Mouse (Mus musculus) embryonic facial prominence, embryonic 14.5 days (tissue): ENCODE data around the gene Rreb1. TPM values are rescaled to one million over a fixed set of nuclear protein-coding genes. Genes with fewer than 3 reads are reported as not detected.
A peak's percentile ranks its signal among the peaks of the same experiment; 100 is the strongest.

ENCODE experiments used
- ATAC-seq: fragments of 200-750 bp; cut with Nextera tagmentation; 2 replicates; pipeline ENCODE4 v1.8.0; 2017; ENCODE audit warnings: low read depth, moderate number of reproducible peaks, moderate TSS enrichment
- DNase-seq: peaks from one replicate; pipeline ENCODE4 v3.0.0-alpha.2; 2015; ENCODE audit warnings: low spot score
- H3K27ac ChIP-seq: fragments of 300-500 bp; sonication (generic); replicated peaks from 2 replicates; pipeline ENCODE4 v1.5.1; 2014; ENCODE audit warnings: low read depth, mild to moderate bottlenecking, low read length, moderate library complexity
- H3K27me3 ChIP-seq: fragments of 300-500 bp; sonication (generic); replicated peaks from 2 replicates; pipeline ENCODE4 v1.6.1; 2014; ENCODE audit warnings: low read length; ENCODE audit not compliant: control insufficient read depth, insufficient read depth
- H3K36me3 ChIP-seq: fragments of 300-500 bp; sonication (generic); 2 replicates; pipeline ENCODE4 v1.6.1; 2014; ENCODE audit warnings: low read length, mixed read lengths; ENCODE audit not compliant: control insufficient read depth, insufficient read depth
- H3K4me1 ChIP-seq: fragments of 300-500 bp; sonication (generic); 2 replicates; pipeline ENCODE4 v1.6.1; 2014; ENCODE audit warnings: antibody characterized with exemption, low read length; ENCODE audit not compliant: control insufficient read depth, insufficient read depth
- H3K4me2 ChIP-seq: fragments of 300-500 bp; sonication (generic); 2 replicates; pipeline ENCODE4 v1.6.1; 2014; ENCODE audit warnings: low read depth, mild to moderate bottlenecking, low read length, moderate library complexity, mixed read lengths
- H3K4me3 ChIP-seq: fragments of 300-500 bp; sonication (generic); 2 replicates; pipeline ENCODE4 v1.5.1; 2014; ENCODE audit warnings: low read depth, mild to moderate bottlenecking, low read length
- H3K9ac ChIP-seq: fragments of 300-500 bp; sonication (generic); 2 replicates; pipeline ENCODE4 v1.6.1; 2014; ENCODE audit warnings: low read depth, mild to moderate bottlenecking, low read length, moderate library complexity, mixed read lengths
- H3K9me3 ChIP-seq: fragments of 300-500 bp; sonication (generic); 2 replicates; pipeline ENCODE4 v1.6.1; 2016; ENCODE audit warnings: low read length; ENCODE audit not compliant: control insufficient read depth
- WGBS: fragments of 180-500 bp; shearing (Covaris S2); extraction: QIAGEN DNeasy Blood & Tissue Kit; methylation state at CpG from one replicate; pipeline ENCODE4 v1.1.7; 2014; 5-methylcytosine and 5-hydroxymethylcytosine counted together
- polyA plus RNA-seq: library from polyadenylated mRNA; unstranded; fragments of >200 nt; fragmentation: Nextera tagmentation; extraction: Ambion mirVana; gene quantifications from 2 replicates; pipeline ENCODE4 v1.2.1, GENCODE M21; 2014

Rreb1 gene
- polyA plus RNA-seq, 1 experiment from 2014 or later = 20.2 TPM

- no peak for DNase-seq
- no peak overlapping the region for H3K4me3 ChIP-seq
- peaks cover 12% of the 10 kb centered on the region; the same call in 1 of the 2 replicates for H3K4me1 ChIP-seq
- H3K27me3 ChIP-seq = no peaks in the 10 kb centered on the region
- no peak overlapping the region for H3K9ac ChIP-seq
- no peak overlapping the region for H3K27ac ChIP-seq
- 76% methylated on average over 5 of the region's 5 CpGs for whole genome bisulfite sequencing
- H3K36me3 ChIP-seq = 0 out of 2 replicates have a peak, but pooled peaks cover under 1% of the 10 kb centered on the region
- no peak for ATAC-seq
- H3K4me2 ChIP-seq = no peak overlapping the region
- H3K9me3 ChIP-seq = no peaks in the 10 kb centered on the region
These were observed 70.2 kb downstream of the Rreb1 start for GRCm38 (mm10) chr13:37848438-37848837.

- peaks cover 25% of the 10 kb centered on the region for H3K4me1 ChIP-seq
- H3K4me2 ChIP-seq = no peak overlapping the region
- H3K27me3 ChIP-seq = no peaks in the 10 kb centered on the region
- H3K9me3 ChIP-seq = no peaks in the 10 kb centered on the region
- ATAC-seq = no peak
- H3K27ac ChIP-seq = no peak overlapping the region
- WGBS = 76% methylated on average over 5 of the region's 5 CpGs
- H3K9ac ChIP-seq = no peak overlapping the region
- H3K36me3 ChIP-seq = no peaks in the 10 kb centered on the region
- DNase-seq = no peak
- H3K4me3 ChIP-seq = no peak overlapping the region
These were observed 73.4 kb downstream of the Rreb1 start for GRCm38 (mm10) chr13:37851617-37852016.

- Histone ChIP-seq H3K4me2 (no peak overlapping the region), H3K4me3 (no peak overlapping the region), H3K27ac (no peak overlapping the region), H3K9ac (no peak overlapping the region), H3K4me1 (peaks cover 32% of the 10 kb centered on the region), H3K27me3 (no peaks in the 10 kb centered on the region), H3K9me3 (no peaks in the 10 kb centered on the region), H3K36me3 (no peaks in the 10 kb centered on the region)
- ATAC-seq (no peak), DNase-seq (no peak)
- WGBS = 77% methylated on average over 3 of the region's 3 CpGs
These were observed 74.7 kb downstream of the Rreb1 start for GRCm38 (mm10) chr13:37852850-37853249.

GRCm38 (mm10) chr13:37853441-37853840, 75.2 kb downstream of the Rreb1 start:
- H3K4me3 ChIP-seq = no peak overlapping the region
- no peaks in the 10 kb centered on the region for H3K27me3 ChIP-seq
- H3K4me1 ChIP-seq = peaks cover 38% of the 10 kb centered on the region
- 48% methylated on average over 4 of the region's 4 CpGs for WGBS
- H3K4me2 ChIP-seq = no peak overlapping the region
- no peaks in the 10 kb centered on the region for H3K9me3 ChIP-seq
- ATAC-seq (no peak), DNase-seq (no peak)
- H3K36me3 ChIP-seq = no peaks in the 10 kb centered on the region
- peak overlapping the region; percentile 28; the same call in 1 of the 2 replicates for H3K27ac ChIP-seq
- H3K9ac ChIP-seq = no peak overlapping the region

DNA sequence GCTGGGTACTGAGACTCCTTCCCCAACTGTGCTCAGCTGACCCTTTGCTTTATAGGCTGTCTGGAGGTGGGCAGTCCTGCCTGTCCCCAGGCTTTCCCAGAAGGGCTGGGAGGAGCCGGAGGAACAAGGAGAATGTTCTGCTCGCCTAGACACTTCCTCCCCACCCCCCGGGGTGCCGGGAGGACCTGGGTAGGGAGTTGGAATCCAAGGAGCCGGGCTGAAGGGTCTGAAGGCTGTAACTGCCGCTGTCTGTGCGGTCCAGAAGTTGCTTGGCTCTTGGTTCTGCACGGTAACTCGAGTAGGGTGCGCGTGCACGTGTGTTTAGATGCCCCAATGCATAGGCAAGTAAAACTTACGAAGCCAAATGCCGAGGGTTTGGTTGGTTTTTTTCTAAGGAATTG, 75.8 kb downstream of the Rreb1 start:
- Histone ChIP-seq H3K9me3 (no peaks in the 10 kb centered on the region), H3K36me3 (no peaks in the 10 kb centered on the region), H3K9ac (peak overlapping the region; percentile 41; the same call in 1 of the 2 replicates), H3K4me1 (peaks cover 41% of the 10 kb centered on the region), H3K4me3 (peak overlapping the region; percentile 25), H3K27me3 (no peaks in the 10 kb centered on the region), H3K4me2 (peak overlapping the region; percentile 53), H3K27ac (peak overlapping the region; percentile 67)
- DNase-seq (peak; percentile 84), ATAC-seq (peak; percentile 45; the same call in 1 of the 2 replicates)
- WGBS = 4% methylated on average over 14 of the region's 14 CpGs

DNA sequence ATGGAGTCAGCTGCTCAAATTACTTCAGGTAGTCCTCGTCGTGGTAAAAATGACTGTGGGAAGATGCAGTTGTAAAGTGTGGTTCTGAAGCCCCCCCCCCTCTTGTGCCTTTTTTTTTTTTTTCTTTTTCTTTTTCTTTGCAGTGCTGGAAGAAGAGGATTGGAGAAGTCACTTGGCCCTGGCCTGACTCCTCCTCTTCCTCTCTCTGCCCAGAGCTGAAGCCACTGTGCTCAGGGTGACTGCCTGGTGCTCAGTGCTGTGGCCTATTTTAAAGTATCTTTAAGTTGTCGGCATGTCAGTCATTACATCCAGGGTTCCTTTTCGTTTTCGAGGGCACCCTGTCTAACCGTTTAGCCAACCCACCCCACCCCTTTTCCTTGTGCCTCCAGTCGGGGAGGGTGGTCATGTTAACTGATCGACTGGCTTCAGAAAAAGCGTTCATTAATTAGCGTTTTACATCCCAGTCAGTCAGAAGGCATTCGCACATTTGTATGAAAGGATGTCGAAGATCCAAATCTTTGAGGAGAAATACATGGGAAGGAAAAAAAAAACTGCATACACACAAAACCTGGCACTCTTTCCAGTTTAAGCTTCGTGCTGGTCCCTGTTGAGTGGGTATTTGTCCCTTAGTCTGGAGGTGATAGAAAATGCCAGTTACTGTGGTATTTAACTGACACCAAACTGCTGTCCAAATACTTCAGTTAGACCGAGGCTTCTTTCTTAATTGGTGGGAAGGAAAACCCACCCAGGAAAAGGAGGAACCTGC, 76.4 kb downstream of the Rreb1 start:
- Histone ChIP-seq H3K9ac (0 out of 2 replicates have a peak overlapping the region, but pooled peaks have one; percentile 41), H3K27ac (peak overlapping the region; percentile 67), H3K4me3 (peak overlapping the region; percentile 25), H3K4me1 (peaks cover 41% of the 10 kb centered on the region), H3K36me3 (no peaks in the 10 kb centered on the region), H3K4me2 (peak overlapping the region; percentile 53), H3K27me3 (no peaks in the 10 kb centered on the region), H3K9me3 (no peaks in the 10 kb centered on the region)
- no peak for DNase-seq
- ATAC-seq = no peak
- WGBS = 20% methylated on average over 14 of the region's 14 CpGs

- WGBS = 44% methylated on average over 3 of the region's 3 CpGs
- H3K27me3 ChIP-seq = no peaks in the 10 kb centered on the region
- no peak overlapping the region for H3K4me2 ChIP-seq
- ATAC-seq (no peak), DNase-seq (no peak)
- H3K4me3 ChIP-seq = no peak overlapping the region
- H3K9ac ChIP-seq = no peak overlapping the region
- no peak overlapping the region for H3K27ac ChIP-seq
- H3K9me3 ChIP-seq = no peaks in the 10 kb centered on the region
- H3K4me1 ChIP-seq = peaks cover 41% of the 10 kb centered on the region
- H3K36me3 ChIP-seq = no peaks in the 10 kb centered on the region
These were observed 77.1 kb downstream of the Rreb1 start for GRCm38 (mm10) chr13:37855221-37855757.

DNA sequence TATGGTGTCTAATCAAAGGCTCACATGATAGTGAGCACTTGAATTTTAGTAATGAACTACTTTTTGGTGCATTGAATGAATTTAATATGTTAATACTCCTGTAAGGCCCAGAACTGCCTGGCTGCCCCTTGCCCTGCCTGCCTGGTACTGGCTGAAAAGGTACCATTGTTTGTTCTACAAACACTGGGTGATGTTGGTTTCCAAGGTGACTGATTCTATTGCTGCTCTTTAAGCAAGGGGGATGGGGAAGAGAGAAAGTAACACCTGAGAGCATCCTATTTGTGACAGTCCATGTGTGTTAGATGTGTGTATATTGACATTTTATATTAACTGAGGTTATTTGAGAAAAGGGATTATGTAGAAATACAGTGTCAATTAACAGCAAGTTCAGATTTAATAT, 77.6 kb downstream of the Rreb1 start:
- no peaks in the 10 kb centered on the region for H3K9me3 ChIP-seq
- ATAC-seq = no peak
- H3K4me2 ChIP-seq = no peak overlapping the region
- no peak overlapping the region for H3K4me3 ChIP-seq
- no peak for DNase-seq
- H3K9ac ChIP-seq = no peak overlapping the region
- no peaks in the 10 kb centered on the region for H3K27me3 ChIP-seq
- H3K27ac ChIP-seq = no peak overlapping the region
- peaks cover 41% of the 10 kb centered on the region for H3K4me1 ChIP-seq
- H3K36me3 ChIP-seq = no peaks in the 10 kb centered on the region
